Mouse (Mus musculus): ENCODE measurements around the gene Rbfox1.

- no peak for TF ChIP-seq USF1 (IDR thresholded peaks at IDR 0.05; ENCODE audit: low read depth)
- TF ChIP-seq CTCF (IDR thresholded peaks at IDR 0.05; ENCODE audit: control insufficient read depth, insufficient read depth, insufficient read length), result no peak
- no peak for TF ChIP-seq MAX (IDR thresholded peaks at IDR 0.05)
- TF ChIP-seq MYOD1 (IDR thresholded peaks at IDR 0.05; ENCODE audit: control insufficient read depth, insufficient read length, low read depth), result no peak
These were observed 936.6 kb downstream of the Rbfox1 start for GRCm38 (mm10) chr16:6821741-6822140.

Measured in C2C12 (cell line).